Mouse (Mus musculus): ENCODE results near the gene Nkd2. TPM values are rescaled to one million over a fixed set of nuclear protein-coding genes. Genes with fewer than 3 reads are reported as not detected.

Gene Nkd2
- polyA plus RNA-seq, 1 experiment: 3.5 TPM

DNA sequence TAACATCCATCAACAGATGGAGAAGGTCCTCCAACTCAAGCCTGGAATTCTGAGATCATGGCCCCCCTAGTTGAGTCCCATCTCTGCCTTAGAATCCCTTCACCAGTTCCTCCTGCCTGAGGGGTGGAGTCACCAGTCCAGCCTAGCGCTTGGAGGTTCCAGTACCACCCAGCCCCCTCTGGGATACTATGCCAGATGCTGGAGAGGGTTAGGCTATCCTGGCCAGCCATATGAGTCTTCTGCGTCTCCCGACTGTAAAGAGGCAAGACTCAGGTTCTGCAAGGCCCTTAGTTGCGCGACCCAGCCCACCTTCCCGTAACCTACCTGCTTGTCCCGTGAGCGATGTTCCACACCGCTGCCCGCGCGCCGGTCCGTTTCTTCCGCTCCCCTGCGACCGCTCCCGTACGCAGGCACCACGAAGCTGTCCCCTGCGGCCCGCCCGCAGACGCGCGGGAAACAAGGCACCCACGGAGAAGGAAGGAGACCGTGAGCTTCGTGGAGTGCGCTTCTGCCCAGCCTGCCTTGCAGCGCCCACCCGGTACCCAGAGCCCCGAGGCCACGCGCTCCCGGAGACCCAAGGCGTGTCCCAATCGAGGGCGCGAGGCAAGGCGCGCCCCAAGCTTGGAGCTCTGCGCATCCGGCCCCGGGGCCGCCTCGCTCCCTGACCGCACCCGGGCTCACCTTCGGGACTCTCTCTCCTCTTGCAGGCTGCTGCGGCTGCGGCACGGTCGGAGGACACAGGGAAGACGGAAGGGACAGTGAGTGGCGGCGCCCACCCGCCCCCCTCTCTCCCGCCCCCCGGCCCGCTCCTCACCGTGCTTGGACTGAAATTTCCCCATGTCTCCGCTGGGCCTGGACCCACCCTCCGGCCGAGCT, 604 bp downstream of the Nkd2 start:
- H3K4me1 ChIP-seq (ENCODE audit: control insufficient read depth, insufficient read depth, low read length): no peaks in the 10 kb centered on the region
- H3K4me3 ChIP-seq (ENCODE audit: insufficient read depth, low read length): peak overlapping the region; percentile 54
- no peak for TF ChIP-seq POLR2A (IDR thresholded peaks at IDR 0.05; ENCODE audit: extremely low read depth, insufficient read depth, low read length)
- TF ChIP-seq CTCF (IDR thresholded peaks at IDR 0.05; ENCODE audit: extremely low read depth, insufficient read depth, low read length): no peak
- no peak overlapping the region for H3K27ac ChIP-seq (ENCODE audit: insufficient read depth, low read length)

DNA sequence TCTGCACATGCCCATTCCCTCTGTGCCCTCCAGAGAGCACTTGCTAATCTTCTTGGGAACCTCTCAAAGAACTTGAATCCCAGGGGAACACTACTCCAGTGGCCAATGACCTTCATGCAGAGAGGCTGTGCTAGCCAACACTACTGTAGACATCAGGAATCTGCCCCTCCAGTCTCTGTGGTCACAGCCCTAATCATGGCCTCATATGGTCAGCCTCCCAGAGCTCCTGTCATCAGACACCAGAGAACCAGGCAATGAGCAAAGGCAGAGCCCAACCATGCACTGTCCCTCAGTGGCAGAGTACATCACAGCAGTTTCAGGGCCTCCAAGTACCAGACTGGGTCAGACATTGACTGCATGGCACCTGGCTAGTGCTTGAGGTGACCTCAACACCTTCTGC, 4.7 kb downstream of the Nkd2 start:
- no peak for TF ChIP-seq POLR2A (IDR thresholded peaks at IDR 0.05; ENCODE audit: extremely low read depth, insufficient read depth, low read length)
- TF ChIP-seq CTCF (IDR thresholded peaks at IDR 0.05; ENCODE audit: extremely low read depth, insufficient read depth, low read length): no peak
- H3K4me1 ChIP-seq (ENCODE audit: control insufficient read depth, insufficient read depth, low read length): no peaks in the 10 kb centered on the region
- H3K27ac ChIP-seq (ENCODE audit: insufficient read depth, low read length): no peak overlapping the region

DNA sequence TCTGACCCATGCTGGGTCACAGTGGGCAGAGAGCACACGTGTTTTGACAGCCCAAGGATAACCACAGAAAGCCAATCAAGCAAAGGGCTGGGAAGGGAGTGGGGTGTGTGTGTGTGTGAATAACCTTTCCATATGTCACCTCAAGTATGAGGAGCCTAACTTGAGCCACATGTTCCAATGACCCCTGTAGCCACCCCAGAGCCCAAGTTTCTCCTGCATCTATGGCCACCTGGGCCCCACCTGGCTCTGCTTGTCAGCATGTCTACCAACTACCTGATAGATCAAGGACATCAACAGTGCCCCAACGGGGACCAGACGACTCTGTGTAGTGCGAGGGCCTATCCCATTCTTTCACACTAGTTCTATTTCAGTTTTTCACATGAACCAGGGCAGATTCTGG, 7.7 kb downstream of the Nkd2 start:
- Histone ChIP-seq H3K4me3 (ENCODE audit: insufficient read depth, low read length) (no peak overlapping the region), H3K27ac (ENCODE audit: insufficient read depth, low read length) (no peak overlapping the region), H3K4me1 (ENCODE audit: control insufficient read depth, insufficient read depth, low read length) (no peaks in the 10 kb centered on the region)
- no peak for TF ChIP-seq POLR2A (IDR thresholded peaks at IDR 0.05; ENCODE audit: extremely low read depth, insufficient read depth, low read length)
- no peak for TF ChIP-seq CTCF (IDR thresholded peaks at IDR 0.05; ENCODE audit: extremely low read depth, insufficient read depth, low read length)

More for the DNA sequence above, 4.7 kb downstream of the Nkd2 start:
- no peak overlapping the region for H3K4me3 ChIP-seq (ENCODE audit: insufficient read depth, low read length)

DNA sequence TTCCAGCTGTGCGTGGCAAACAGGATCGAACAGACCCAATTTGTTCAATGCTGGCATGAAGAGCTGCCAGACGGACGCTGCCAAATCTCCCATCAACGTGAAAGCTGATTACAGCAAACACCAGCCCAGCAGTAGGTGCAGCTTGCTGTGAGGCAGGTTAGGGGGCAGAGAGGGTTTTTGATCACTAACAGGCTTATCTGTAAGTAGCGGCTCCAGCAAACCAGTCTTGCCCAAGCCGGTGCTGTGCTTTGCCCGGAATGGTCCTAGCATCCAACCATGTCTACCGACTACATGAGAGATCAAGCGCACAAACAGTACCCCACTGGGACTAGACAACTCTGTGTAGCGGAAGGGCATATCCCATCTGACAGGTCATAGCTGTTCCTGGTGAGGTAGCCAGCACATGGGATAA, 8.3 kb downstream of the Nkd2 start:
- TF ChIP-seq CTCF (IDR thresholded peaks at IDR 0.05; ENCODE audit: extremely low read depth, insufficient read depth, low read length) (no peak), POLR2A (IDR thresholded peaks at IDR 0.05; ENCODE audit: extremely low read depth, insufficient read depth, low read length) (no peak)
- Histone ChIP-seq H3K27ac (ENCODE audit: insufficient read depth, low read length) (no peak overlapping the region), H3K4me1 (ENCODE audit: control insufficient read depth, insufficient read depth, low read length) (no peaks in the 10 kb centered on the region), H3K4me3 (ENCODE audit: insufficient read depth, low read length) (no peak overlapping the region)

DNA sequence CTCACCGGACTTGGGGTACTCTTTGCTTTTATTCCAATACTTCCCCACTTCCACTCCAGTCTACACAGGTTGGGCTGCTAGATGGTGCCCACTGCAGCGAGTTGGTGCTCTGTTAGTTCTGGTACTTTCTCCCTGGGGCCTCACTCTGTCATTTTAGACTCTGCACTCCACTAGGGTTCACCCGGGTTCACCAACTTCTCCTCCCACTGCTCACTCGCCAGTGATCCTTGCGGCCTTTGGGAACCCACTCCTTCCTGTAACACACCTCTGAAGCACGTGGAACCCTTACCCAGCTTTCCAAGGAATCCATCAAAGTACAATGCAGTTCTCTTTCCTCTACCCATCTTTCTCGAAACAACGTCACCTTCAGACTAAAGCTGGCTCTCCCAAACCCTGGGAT, 9.7 kb downstream of the Nkd2 start:
- no peaks in the 10 kb centered on the region for H3K4me1 ChIP-seq (ENCODE audit: control insufficient read depth, insufficient read depth, low read length)
- TF ChIP-seq POLR2A (IDR thresholded peaks at IDR 0.05; ENCODE audit: extremely low read depth, insufficient read depth, low read length): no peak
- H3K4me3 ChIP-seq (ENCODE audit: insufficient read depth, low read length): no peak overlapping the region
- no peak overlapping the region for H3K27ac ChIP-seq (ENCODE audit: insufficient read depth, low read length)

DNA sequence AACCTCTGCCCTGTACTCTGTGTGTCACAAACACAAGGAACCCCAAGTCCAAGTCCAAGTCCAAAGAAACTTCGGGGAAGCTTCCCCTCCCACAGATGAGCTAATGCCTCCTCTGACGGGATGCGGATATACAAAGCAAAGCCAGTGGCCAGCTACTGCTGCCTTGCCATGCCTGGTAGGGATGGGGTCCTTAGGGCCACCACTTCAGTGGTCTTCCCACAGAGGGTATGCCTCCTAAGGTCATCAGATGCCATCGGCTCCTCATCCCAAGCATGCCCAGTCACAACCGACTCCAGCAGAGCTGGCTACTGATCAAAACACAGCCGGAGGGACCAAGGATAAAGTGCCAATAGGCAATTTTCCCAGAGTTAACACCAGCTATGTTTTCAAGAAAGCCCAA, 10.9 kb downstream of the Nkd2 start:
- TF ChIP-seq CTCF (IDR thresholded peaks at IDR 0.05; ENCODE audit: extremely low read depth, insufficient read depth, low read length) (no peak), POLR2A (IDR thresholded peaks at IDR 0.05; ENCODE audit: extremely low read depth, insufficient read depth, low read length) (no peak)
- H3K4me1 ChIP-seq (ENCODE audit: control insufficient read depth, insufficient read depth, low read length): no peaks in the 10 kb centered on the region; the same call in 1 of the 2 replicates

DNA sequence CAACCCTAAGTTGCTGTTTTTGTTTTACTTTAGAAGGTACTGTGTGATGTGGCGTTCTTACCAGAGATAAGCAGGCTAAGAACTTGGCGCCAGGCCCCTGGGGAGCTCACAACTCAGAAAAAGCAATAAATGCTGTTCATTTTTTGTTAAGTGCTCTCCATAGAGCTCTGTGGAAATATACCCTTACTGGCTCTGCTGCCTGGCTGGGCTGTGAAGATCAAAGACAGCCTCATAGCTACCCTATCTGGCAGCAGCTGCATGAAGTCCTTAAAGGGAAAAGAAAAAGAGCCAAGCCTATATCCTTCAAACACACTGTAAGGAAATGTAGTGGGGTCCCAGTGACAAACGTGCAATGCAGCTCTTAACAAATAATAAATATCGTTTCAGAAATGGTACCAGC, 11.6 kb downstream of the Nkd2 start:
- Histone ChIP-seq H3K4me1 (ENCODE audit: control insufficient read depth, insufficient read depth, low read length) (no peaks in the 10 kb centered on the region; the same call in 1 of the 2 replicates), H3K27ac (ENCODE audit: insufficient read depth, low read length) (no peak overlapping the region), H3K4me3 (ENCODE audit: insufficient read depth, low read length) (no peak overlapping the region)
- TF ChIP-seq POLR2A (IDR thresholded peaks at IDR 0.05; ENCODE audit: extremely low read depth, insufficient read depth, low read length): no peak
- no peak for TF ChIP-seq CTCF (IDR thresholded peaks at IDR 0.05; ENCODE audit: extremely low read depth, insufficient read depth, low read length)

More for the DNA sequence above, 10.9 kb downstream of the Nkd2 start:
- Histone ChIP-seq H3K4me3 (ENCODE audit: insufficient read depth, low read length) (no peak overlapping the region), H3K27ac (ENCODE audit: insufficient read depth, low read length) (no peak overlapping the region)

DNA sequence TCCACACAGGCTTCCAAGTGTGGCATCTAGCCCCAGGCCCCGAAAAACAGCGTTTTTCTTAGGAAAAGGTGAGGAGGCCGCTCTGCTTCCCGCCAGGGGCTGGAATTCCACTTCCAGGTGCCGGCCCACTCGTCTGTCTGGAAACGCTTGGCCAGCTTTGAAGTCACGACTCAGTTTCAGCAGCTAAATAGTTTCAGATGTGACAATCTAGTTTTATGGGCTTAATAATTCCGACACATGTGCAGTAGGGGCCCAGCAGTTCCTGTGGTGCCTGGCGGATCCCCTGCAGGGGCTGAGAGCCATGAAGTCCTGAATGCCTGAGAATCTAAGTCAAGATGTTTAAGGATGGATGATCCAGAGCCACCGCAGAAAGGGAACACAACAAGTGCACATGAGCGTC, 13.6 kb downstream of the Nkd2 start:
- Histone ChIP-seq H3K4me1 (ENCODE audit: control insufficient read depth, insufficient read depth, low read length) (no peaks in the 10 kb centered on the region; the same call in 1 of the 2 replicates), H3K4me3 (ENCODE audit: insufficient read depth, low read length) (no peak overlapping the region), H3K27ac (ENCODE audit: insufficient read depth, low read length) (no peak overlapping the region)
- TF ChIP-seq CTCF (IDR thresholded peaks at IDR 0.05; ENCODE audit: extremely low read depth, insufficient read depth, low read length): no peak
- TF ChIP-seq POLR2A (IDR thresholded peaks at IDR 0.05; ENCODE audit: extremely low read depth, insufficient read depth, low read length): no peak

DNA sequence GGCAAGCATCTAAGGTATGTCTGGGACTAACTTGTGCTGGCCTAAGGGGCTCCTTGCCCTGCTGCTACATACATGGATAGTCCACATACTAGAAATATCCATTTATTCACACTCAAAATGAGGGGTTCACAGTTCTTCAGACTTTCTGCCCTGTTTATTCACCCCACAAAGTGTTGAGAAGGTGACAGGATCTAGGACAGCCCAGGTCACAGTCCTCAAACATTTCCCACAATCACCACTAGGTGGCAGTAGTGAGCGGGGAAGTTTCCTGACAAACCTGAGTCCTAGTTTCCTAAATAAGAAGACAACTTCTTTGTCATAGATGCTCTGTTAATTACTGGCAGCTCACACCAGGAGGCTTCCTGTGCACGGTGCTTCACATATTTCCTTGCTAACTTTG, 15.9 kb downstream of the Nkd2 start:
- Histone ChIP-seq H3K27ac (ENCODE audit: insufficient read depth, low read length) (no peak overlapping the region), H3K4me3 (ENCODE audit: insufficient read depth, low read length) (no peak overlapping the region), H3K4me1 (ENCODE audit: control insufficient read depth, insufficient read depth, low read length) (no peaks in the 10 kb centered on the region; the same call in 1 of the 2 replicates)
- TF ChIP-seq CTCF (IDR thresholded peaks at IDR 0.05; ENCODE audit: extremely low read depth, insufficient read depth, low read length): peak; percentile 80
- TF ChIP-seq POLR2A (IDR thresholded peaks at IDR 0.05; ENCODE audit: extremely low read depth, insufficient read depth, low read length): no peak

DNA sequence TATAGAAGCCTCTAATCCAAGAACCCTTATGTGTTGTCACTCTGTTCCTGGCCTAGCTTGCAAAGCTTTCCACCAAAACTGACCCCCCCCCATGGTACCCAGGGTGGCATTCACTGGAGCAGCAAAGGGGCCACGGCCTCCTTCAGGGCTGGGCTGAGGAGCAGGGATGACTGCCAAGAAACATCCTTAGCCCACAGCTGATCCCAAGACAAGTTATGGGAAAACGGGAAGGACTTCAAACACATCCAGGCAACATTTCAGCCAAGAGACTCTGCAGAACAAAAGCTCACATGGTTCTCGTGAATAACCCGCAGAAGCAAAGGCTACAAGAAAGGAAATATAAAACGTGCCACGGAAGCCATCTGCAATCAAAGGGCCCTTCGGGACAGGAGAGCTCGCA, 20.2 kb downstream of the Nkd2 start:
- H3K27ac ChIP-seq (ENCODE audit: insufficient read depth, low read length): no peak overlapping the region
- H3K4me3 ChIP-seq (ENCODE audit: insufficient read depth, low read length): no peak overlapping the region
- no peaks in the 10 kb centered on the region; the same call in 1 of the 2 replicates for H3K4me1 ChIP-seq (ENCODE audit: control insufficient read depth, insufficient read depth, low read length)
- TF ChIP-seq CTCF (IDR thresholded peaks at IDR 0.05; ENCODE audit: extremely low read depth, insufficient read depth, low read length): no peak
- TF ChIP-seq POLR2A (IDR thresholded peaks at IDR 0.05; ENCODE audit: extremely low read depth, insufficient read depth, low read length): no peak
